In genomic region chr8:92438294-92438693, GRCm38 (mm10) we compare ENCODE assay signal across 15 mouse cellular contexts.
DNase-seq lines count a peak whose midpoint lies in the region; ATAC-seq and TF ChIP-seq lines count a peak whose summit lies in the region.
"Had no signal": no experiment of that assay in that cellular context is flagged by ENCODE, and none has a peak within 500 bp of the region (broad histone marks: within the 10 kb centered on the region; RNA-seq: fewer than 3 reads in every experiment).

No protein-coding gene starts in this region.

- 29% methylated on average over 9 of the region's 9 CpGs for WGBS in intestine, postnatal 0 days
- WGBS in intestine, embryonic 16.5 days, result 37% methylated on average over 9 of the region's 9 CpGs
- 33% methylated on average over 9 of the region's 9 CpGs for WGBS in lung, embryonic 14.5 days

- no peak for ATAC-seq in intestine, postnatal 0 days
- ATAC-seq in intestine, embryonic 16.5 days, result no peak
- ATAC-seq in lung, embryonic 14.5 days (ENCODE audit: insufficient read depth), result no peak
- ATAC-seq: forebrain, embryonic 15.5 days; hindbrain, embryonic 16.5 days had no signal

- peak; percentile 23 for DNase-seq in thymus, postnatal 4 days
- no peak for DNase-seq in thymus, postnatal 25 days
- peak; percentile 16 for DNase-seq in lung, embryonic 14.5 days
- no peak for DNase-seq in testis, postnatal 10 days (ENCODE audit: low spot score)
- DNase-seq in heart, adult 18-20 months, result no peak
- no peak for DNase-seq in cerebellum, adult 8-10 months
- DNase-seq: liver, embryonic 13.5 days; midbrain, embryonic 14.5 days; retina, postnatal 1 day had no signal

- no peaks in the 10 kb centered on the region for H3K27me3 ChIP-seq in intestine, postnatal 0 days (replicated peaks; ENCODE audit: control insufficient read depth, insufficient read depth, low read length)
- H3K27me3 ChIP-seq in intestine, embryonic 16.5 days (replicated peaks; ENCODE audit: control insufficient read depth, insufficient read depth, low read length), result peaks cover 2% of the 10 kb centered on the region; the same call in 1 of the 2 replicates
- no peaks in the 10 kb centered on the region for H3K27me3 ChIP-seq in lung, embryonic 14.5 days (ENCODE audit: insufficient read depth, low read length)
- H3K27me3 ChIP-seq: forebrain, embryonic 15.5 days; liver, embryonic 13.5 days had no signal

- H3K36me3 ChIP-seq in intestine, postnatal 0 days (ENCODE audit: control insufficient read depth, insufficient read depth), result no peaks in the 10 kb centered on the region
- no peaks in the 10 kb centered on the region for H3K36me3 ChIP-seq in intestine, embryonic 16.5 days (ENCODE audit: control insufficient read depth, insufficient read depth, low read length)
- H3K36me3 ChIP-seq in lung, embryonic 14.5 days (ENCODE audit: insufficient read depth), result no peaks in the 10 kb centered on the region
- H3K36me3 ChIP-seq: forebrain, embryonic 15.5 days; heart, embryonic 12.5 days; liver, embryonic 13.5 days had no signal

- H3K4me3 ChIP-seq in intestine, postnatal 0 days (ENCODE audit: low read depth, low read length), result no peak overlapping the region
- H3K4me3 ChIP-seq in intestine, embryonic 16.5 days (ENCODE audit: low read length), result no peak overlapping the region
- H3K4me3 ChIP-seq in lung, embryonic 14.5 days (ENCODE audit: low read depth, low read length), result no peak overlapping the region
- H3K4me3 ChIP-seq: forebrain, embryonic 15.5 days; heart, embryonic 12.5 days; left cerebral cortex, adult 2 months; liver, embryonic 13.5 days had no signal

- no peak overlapping the region for H3K27ac ChIP-seq in intestine, postnatal 0 days (ENCODE audit: low read depth, low read length)
- no peak overlapping the region for H3K27ac ChIP-seq in intestine, embryonic 16.5 days (ENCODE audit: low read length)
- H3K27ac ChIP-seq in lung, embryonic 14.5 days (ENCODE audit: low read depth), result no peak overlapping the region
- H3K27ac ChIP-seq: forebrain, embryonic 15.5 days; left cerebral cortex, adult 2 months; liver, embryonic 13.5 days had no signal

- no peaks in the 10 kb centered on the region for H3K9me3 ChIP-seq in intestine, postnatal 0 days (ENCODE audit: control insufficient read depth)
- H3K9me3 ChIP-seq in intestine, embryonic 16.5 days (ENCODE audit: control insufficient read depth, low read length), result no peaks in the 10 kb centered on the region
- no peaks in the 10 kb centered on the region for H3K9me3 ChIP-seq in lung, embryonic 14.5 days (ENCODE audit: low read depth, low read length)
- H3K9me3 ChIP-seq: forebrain, embryonic 15.5 days; heart, embryonic 12.5 days; liver, embryonic 13.5 days had no signal

- H3K9ac ChIP-seq in intestine, postnatal 0 days (ENCODE audit: low read depth, low read length), result no peak overlapping the region
- H3K9ac ChIP-seq in intestine, embryonic 16.5 days (ENCODE audit: low read depth, low read length), result no peak overlapping the region
- no peak overlapping the region for H3K9ac ChIP-seq in lung, embryonic 14.5 days
- H3K9ac ChIP-seq: forebrain, embryonic 15.5 days; heart, embryonic 12.5 days; liver, embryonic 13.5 days had no signal

- peak; percentile 50 for TF ChIP-seq CTCF in intestine, postnatal 0 days (IDR thresholded peaks at IDR 0.05; ENCODE audit: low read depth)
- TF ChIP-seq CTCF in lung, embryonic 14.5 days (IDR thresholded peaks at IDR 0.05; ENCODE audit: low read depth), result peak; percentile 56

- no peak overlapping the region for H3K4me2 ChIP-seq in intestine, postnatal 0 days (replicated peaks; ENCODE audit: low read depth)
- H3K4me2 ChIP-seq in intestine, embryonic 16.5 days (ENCODE audit: low read depth, low read length), result no peak overlapping the region
- no peak overlapping the region for H3K4me2 ChIP-seq in lung, embryonic 14.5 days
- H3K4me2 ChIP-seq: forebrain, embryonic 15.5 days; heart, embryonic 12.5 days; liver, embryonic 13.5 days had no signal

- H3K4me1 ChIP-seq in intestine, postnatal 0 days (replicated peaks; ENCODE audit: control insufficient read depth, insufficient read depth, low read length), result no peaks in the 10 kb centered on the region
- no peaks in the 10 kb centered on the region for H3K4me1 ChIP-seq in intestine, embryonic 16.5 days (ENCODE audit: control insufficient read depth, insufficient read depth, low read length)
- H3K4me1 ChIP-seq in lung, embryonic 14.5 days (ENCODE audit: insufficient read depth), result no peaks in the 10 kb centered on the region
- H3K4me1 ChIP-seq: forebrain, embryonic 15.5 days; heart, embryonic 12.5 days; liver, embryonic 13.5 days had no signal

Comparison
In these comparisons a context has a peak if more than half of its experiments do, and no peak if none do; other contexts are left out.
1. DNase-seq: peak in thymus, postnatal 4 days (single experiment) and lung, embryonic 14.5 days (single experiment); none in thymus, postnatal 25 days (single experiment), testis, postnatal 10 days (single experiment), heart, adult 18-20 months (0 of 2) and cerebellum, adult 8-10 months (single experiment).